Mouse (Mus musculus): ENCODE results near the gene Srsf7.

DNA sequence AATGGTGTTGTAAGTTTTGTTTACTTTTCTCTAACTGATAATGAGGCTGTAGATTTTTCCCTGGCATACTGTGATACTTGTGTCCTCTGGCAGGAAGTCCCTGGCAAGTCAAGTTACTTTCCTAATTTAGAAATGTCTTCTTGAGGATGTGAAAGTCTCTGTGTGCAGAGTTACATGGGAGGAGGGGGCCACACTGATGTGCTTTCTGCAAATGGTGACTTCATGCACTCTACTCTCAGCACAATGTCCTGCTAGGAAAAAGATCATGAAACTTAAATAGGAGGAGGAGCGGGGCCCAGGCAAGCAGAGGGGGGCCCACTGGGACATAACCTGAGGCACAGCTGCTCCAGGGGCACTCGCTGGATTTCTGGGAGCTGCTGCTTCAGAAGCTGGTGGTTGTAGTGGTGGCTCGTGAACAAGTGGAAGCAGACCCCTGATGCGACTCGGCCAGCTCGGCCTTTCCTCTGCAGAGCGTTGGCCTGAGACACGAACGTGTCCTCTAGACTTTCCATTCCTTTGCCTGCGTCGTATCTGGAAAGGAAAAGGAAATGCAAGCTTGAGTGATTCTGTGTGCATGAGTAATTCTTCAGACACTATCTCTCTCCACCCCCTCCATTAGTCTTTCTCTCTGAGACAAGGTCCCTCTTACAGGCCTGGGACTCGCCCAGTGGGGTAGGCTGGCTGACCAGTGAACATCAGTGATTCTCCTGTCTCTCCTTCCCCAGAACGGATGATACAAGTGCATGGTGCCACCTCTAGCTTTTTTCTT lies 45.8 kb upstream of the Srsf7 start:
- TF ChIP-seq CTCF (IDR thresholded peaks at IDR 0.05; ENCODE audit: low read depth) (no peak), EP300 (IDR thresholded peaks at IDR 0.05; ENCODE audit: low read depth) (no peak)

Data from heart, postnatal 0 days (tissue).